Mouse (Mus musculus) lung, postnatal 4 days (tissue): ENCODE results near the gene Srek1.

Experiments
- DNase-seq, 2 experiments: peaks; one replicate each; pipeline ENCODE4 v3.0.0; 2021

Srek1 gene

DNA sequence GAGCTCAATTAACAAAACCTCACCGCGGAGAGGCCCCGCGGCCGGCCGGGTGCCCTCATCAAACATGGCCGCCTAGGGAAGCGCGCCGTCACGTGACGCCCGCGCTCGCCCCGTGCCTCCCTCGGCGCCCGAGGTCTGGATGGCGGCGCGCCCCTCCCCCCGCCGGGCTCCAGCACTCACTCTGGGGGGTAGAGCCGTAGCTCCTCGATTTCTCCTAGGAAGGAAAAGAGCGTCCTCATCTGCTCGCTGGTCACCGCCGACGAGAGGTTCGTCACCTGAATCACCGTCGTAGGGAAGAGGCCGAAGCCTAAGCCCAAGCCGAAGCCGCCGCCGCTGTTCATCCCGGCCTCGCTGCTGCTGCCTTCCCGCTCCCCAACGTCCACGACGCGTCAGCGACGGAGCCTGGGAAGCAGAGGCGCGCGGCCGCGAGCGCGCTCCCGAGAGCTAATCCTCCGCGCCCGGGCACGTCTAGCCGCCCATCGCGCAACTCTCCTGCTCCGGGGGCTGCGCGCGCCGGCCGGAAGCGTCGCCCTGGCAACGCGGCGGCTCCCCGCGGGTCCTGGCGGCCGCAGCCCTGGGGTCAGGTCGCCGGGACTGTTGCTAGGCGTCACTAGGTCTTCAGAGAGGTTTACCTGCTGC is at the start of gene Srek1:
Srek1 (minus strand) TSS at position 490 of the 639 bp plus-strand sequence.
- peak; percentile 94 to 96 for DNase-seq

GRCm38 (mm10) chr13:103822270-103822669 is 47.9 kb upstream of the Srek1 start:
- DNase-seq, result no peak

GRCm38 (mm10) chr13:103819377-103819776 is 45.0 kb upstream of the Srek1 start:
- no peak for DNase-seq

DNA sequence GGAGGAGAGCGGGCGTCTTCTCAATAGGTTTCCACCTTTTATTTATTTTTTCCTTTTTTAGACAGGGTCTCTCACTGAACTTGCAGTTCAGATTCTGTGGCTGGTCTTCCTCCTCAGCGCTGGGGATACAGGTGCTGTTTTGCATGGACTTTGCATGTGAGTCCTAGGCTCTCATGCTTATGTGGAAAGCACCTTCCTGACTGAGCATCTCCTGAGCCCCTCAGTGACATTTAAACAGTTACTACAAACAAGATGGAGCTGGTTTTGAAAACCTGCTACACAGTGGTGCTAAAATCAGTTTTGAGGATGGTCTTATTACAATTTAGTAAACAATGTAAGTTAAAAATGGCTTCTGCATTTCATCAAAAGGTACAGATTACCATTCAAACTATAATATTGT is 43.5 kb upstream of the Srek1 start:
- no peak for DNase-seq

DNA sequence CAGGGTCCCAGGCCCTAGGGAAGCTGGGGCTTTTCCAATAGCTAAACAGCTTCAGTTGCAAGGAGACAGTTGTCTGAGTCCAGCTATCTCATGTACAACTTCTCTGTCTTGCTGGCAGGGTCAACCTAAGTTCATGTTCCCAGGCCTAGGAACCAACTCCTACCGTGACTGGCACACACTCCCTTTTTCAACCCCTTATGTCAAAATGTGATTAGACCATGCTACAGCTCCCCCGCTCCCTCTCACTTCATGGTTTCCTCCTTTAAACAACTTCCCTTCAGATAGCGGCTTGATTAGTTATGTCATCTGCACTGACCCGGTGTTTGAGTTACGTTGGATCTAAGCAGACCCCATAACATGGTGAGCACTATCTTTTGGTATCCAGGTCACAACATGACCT is 33.1 kb upstream of the Srek1 start:
- no peak for DNase-seq

DNA sequence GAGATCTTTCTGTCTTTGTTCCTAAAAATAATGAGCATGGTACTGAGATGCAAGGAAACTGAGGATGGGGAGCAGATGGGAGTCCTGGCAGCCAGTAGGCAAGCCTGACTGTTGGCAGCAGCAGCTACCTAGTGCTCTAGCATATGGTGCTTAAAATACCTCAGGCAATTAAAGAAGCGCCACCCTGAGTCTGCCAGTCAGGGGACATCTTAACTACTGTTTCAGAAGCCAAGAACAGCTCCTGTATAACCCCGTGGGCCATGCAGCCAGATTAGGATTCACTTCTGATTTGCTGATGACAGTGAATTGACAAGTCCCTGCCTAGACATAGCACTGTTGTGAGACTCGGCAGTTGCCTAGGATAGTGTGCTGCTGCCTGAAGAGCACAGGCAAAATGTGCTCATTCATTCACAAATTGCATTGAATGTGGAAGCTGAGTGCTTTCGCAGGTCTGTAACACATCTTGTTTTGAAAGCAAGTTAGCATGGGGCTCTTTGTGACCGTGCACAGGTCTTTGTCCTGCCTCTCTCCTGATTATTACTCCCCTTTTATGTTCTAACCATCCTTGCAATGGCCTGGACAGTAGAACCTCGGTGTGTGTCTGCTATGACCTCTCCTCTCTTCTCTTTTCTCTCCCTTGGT is 31.9 kb upstream of the Srek1 start:
- DNase-seq, result no peak

GRCm38 (mm10) chr13:103803721-103804120 is 29.3 kb upstream of the Srek1 start:
- DNase-seq, result no peak

- no peak for DNase-seq
These were observed 26.6 kb upstream of the Srek1 start for GRCm38 (mm10) chr13:103801021-103801420.

GRCm38 (mm10) chr13:103794688-103795543 is 20.5 kb upstream of the Srek1 start:
- DNase-seq, result no peak

- peak in 1 of 2 experiments; percentile 44 for DNase-seq
These were observed 5.6 kb upstream of the Srek1 start for GRCm38 (mm10) chr13:103779922-103780585.

GRCm38 (mm10) chr13:103777126-103777525 is 2.7 kb upstream of the Srek1 start:
- no peak for DNase-seq

GRCm38 (mm10) chr13:103773407-103774118 is 845 bp downstream of the Srek1 start:
- DNase-seq, result no peak

GRCm38 (mm10) chr13:103772917-103773316 is 1.5 kb downstream of the Srek1 start:
- no peak for DNase-seq

DNA sequence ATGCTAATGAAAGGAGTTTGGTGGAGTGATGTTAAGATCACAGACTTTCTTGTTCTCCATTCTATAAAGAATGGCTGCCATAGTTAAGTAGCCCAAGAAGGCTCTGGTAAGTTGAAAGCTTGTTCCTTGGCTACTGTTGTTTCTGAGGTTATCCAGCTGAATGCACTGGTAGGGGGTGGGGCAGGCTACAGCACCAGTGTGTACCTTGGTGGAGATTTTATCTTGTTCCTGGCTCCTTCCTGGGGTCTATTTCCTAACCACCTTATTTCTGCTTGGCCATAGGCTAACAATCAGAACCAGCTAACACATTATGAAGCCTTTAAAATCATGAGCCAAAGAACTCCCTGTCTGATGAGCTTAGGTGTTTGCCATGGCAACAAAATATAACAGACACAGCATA is 3.6 kb downstream of the Srek1 start:
- no peak for DNase-seq

DNA sequence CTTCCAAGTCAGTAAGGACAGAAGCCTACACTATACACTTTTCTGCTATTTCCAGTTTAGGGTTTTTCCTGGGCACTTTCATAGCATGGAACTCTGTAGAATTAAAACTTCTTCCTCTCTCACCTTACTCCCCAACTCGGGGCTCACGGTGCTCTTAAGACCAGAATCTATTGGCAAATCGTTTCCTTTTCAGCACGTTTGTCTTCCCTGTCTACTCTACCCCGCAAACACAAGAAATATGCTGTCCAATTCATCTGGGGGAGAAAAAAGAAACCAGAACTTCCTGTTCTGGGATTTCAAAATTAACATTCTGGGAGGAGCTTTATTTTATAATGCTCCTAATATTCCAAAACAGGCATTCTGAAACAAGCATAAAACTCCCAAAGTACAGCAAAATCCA is 6.5 kb downstream of the Srek1 start:
- DNase-seq, result no peak

GRCm38 (mm10) chr13:103763640-103764039 is 10.8 kb downstream of the Srek1 start:
- DNase-seq, result no peak

DNA sequence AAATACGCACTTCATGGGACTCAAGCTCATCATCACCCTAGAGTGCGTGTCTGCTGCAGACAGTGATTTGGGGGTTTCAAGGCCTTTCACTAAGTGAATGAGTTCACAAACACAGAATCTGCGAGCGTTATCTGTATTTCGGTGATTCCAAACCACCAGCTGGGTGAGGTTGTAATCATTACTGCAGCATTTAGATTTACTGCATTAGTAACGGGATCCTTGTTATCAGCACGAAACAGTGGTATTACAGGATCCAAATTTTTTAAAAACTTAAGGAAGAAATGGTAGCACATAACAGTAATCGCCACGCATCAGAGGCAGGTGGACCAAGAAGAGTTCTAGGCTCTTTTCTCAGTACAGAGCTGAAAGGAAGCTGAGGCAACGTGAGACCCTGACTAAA is 12.4 kb downstream of the Srek1 start:
- DNase-seq, result no peak

DNA sequence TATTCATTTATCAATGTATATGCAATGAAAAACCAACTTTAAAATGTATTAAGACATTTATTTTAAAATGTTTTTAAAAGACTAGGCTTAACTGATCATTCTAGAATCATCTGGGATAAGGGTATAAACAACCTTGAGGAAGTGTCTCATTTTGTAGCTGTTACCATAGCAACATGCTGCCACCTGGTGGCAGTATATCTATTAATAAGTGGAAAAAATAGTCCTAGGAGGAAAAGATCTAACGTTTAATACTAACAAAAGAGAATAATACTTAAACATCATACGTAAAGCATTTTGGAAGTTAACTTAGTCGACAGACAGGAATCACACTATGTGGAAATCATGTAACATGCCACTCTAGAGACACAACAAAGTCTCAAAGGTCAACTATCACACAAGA is 23.0 kb downstream of the Srek1 start:
- DNase-seq, result peak in 1 of 2 experiments; percentile 26

DNA sequence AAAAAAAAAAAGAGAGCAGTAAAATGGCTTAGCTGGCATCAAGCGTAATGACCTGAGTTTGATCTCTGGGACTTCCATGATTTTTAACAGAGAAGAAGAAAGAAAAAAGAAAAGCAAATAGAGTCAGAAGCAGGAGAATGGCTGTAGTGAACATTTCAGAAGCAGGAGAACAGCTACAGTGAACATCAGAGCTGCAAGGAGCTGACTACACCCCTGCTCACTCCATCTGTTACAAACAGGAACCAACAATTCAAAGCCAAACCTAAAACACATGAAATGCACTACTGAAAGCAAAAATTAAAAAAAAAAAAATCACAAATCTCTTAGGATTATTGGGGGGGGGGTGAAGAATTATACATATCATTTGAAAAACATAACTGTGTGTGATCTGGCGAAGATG is 28.7 kb downstream of the Srek1 start:
- DNase-seq, result no peak

- no peak for DNase-seq
These were observed 29.2 kb downstream of the Srek1 start for GRCm38 (mm10) chr13:103745160-103745559.

DNA sequence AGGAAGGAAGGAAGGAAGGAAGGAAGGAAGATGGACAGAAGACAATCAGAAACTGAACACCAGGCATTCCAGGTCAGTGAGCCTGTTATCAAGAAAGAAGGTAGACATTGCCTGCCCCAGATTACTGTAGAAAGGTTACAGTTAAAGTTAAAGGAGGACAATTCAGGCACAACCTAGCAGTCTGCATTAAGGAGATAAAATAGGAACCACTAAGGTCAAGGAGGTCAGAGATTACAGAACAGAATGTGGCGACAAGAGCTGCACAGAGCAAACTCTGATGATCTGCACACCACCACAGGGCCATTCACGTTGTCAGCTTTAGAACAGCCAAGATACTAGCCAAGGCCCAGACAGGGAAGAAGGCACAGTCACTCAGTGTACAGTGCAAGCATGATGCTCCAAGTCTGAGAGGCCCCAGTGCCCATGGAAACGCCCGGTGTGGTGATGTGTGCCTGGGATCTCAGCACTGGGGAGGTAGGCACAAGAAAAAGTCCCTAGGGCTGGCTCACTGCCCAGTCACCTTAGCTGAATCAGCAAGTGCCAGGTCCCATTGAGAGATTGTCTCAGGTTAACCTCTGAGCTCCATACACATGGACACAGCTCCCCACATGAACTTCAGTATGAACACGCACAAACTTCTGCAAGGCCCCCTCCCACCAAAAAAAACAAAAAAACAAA is 38.9 kb downstream of the Srek1 start:
- DNase-seq, result no peak

DNA sequence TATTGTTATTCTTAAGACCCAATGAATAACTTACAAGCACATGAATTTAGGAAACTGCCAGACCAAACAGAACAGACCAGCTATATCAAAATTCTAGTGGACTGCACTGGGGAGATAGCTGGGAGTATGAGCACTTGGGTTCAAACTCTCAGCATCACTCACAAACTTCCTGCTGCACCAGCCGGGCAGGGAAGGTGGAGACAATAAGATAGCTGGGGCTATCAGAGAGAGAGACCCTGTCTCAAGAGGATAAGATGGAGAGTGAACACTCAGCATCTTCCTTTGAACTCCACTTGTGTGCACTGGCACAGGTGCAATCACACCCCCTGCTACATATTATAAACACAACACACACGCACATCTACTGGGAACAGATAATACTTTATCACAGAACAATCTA is 47.5 kb downstream of the Srek1 start:
- no peak for DNase-seq
